ENCODE assay signal across 21 mouse cellular contexts in genomic region chr12:79070736-79071333, GRCm38 (mm10). TPM values are rescaled to one million over a fixed set of nuclear protein-coding genes. Genes with fewer than 3 reads are reported as not detected.
DNase-seq lines count a peak whose midpoint lies in the region.
"Had no signal": no experiment of that assay in that cellular context is flagged by ENCODE, and none has a peak within 500 bp of the region (broad histone marks: within the 10 kb centered on the region; RNA-seq: fewer than 3 reads in every experiment).

No protein-coding gene starts in this region.

- peak; percentile 10 for DNase-seq in right cerebral cortex, postnatal 14 days
- DNase-seq in right cerebral cortex, postnatal 4 days, result no peak
- peak; percentile 43 to 49 for DNase-seq in thymus, adult 18-20 months
- DNase-seq in thymus, postnatal 25 days, result peak; percentile 58
- DNase-seq in left cerebral cortex, adult 8-10 months (ENCODE audit: low spot score in 2 of 2), result no peak
- no peak for DNase-seq in adrenal gland, adult 8-10 months
- DNase-seq: adrenal gland, postnatal 10 days; B cell, adult 2 months; cerebellum, adult 11 months; cerebellum, adult 9-10 months; heart, adult 2 months; heart, postnatal 14 days; kidney, adult 18-20 months; layer of hippocampus, adult 9-11 months; liver, embryonic 13.5 days; lung, postnatal 4 days; retina, postnatal 1 day; right cerebral cortex, postnatal 25 days; spleen, adult 18-20 months had no signal

RNA-seq across cellular contexts. Expression of gene Pigh, which starts 18.6 kb away (rescaled TPM):
- total RNA-seq in left cerebral cortex, adult 8-10 months (2022), result 10 to 100 TPM in 2 of 4 experiments, 1 to 10 TPM in 2; 8.1 to 12.4 (median 9.7) TPM
- 10 to 100 TPM; 13.6 to 16.5 (median 14.8) TPM for total RNA-seq in adrenal gland, adult 8-10 months (2022)

RNA-seq across cellular contexts. Expression of gene Plekhh1, which starts 41.9 kb away (rescaled TPM):
- total RNA-seq in left cerebral cortex, adult 8-10 months (2022), result 10 to 100 TPM; 21.1 to 27.5 (median 25.0) TPM
- total RNA-seq in adrenal gland, adult 8-10 months (2022), result 1 to 10 TPM; 2.6 to 6.1 (median 4.3) TPM

RNA-seq across cellular contexts. Expression of gene Arg2, which starts 59.7 kb away (rescaled TPM):
- 1 to 10 TPM; 4.5 to 5.7 (median 5.6) TPM for total RNA-seq in left cerebral cortex, adult 8-10 months (2022)
- under 1 TPM; 0.29 to 0.99 (median 0.67) TPM for total RNA-seq in adrenal gland, adult 8-10 months (2022)
- total RNA-seq: common myeloid progenitor, adult 5-6 weeks; gastrocnemius, adult 8-10 months; heart, adult 2 months; heart, postnatal 14 days had no signal

Comparison
In these comparisons a context has a peak if more than half of its experiments do, and no peak if none do; other contexts are left out.
1. DNase-seq: peak in right cerebral cortex, postnatal 14 days (single experiment), thymus, adult 18-20 months (2 of 2) and thymus, postnatal 25 days (single experiment); none in right cerebral cortex, postnatal 4 days (single experiment), left cerebral cortex, adult 8-10 months (0 of 2) and adrenal gland, adult 8-10 months (single experiment).